Mouse (Mus musculus) left cerebral cortex, postnatal 14 days (tissue): ENCODE measurements at regions not wholly inside any gene's neighbourhood (a gene's known extent, or its start where the extent isn't known, plus 50 kb on each side); places are given as distances from the start of the nearest gene placed in this dataset.

Experiments
- DNase-seq, 2 experiments: peaks; one replicate each; pipeline ENCODE4 v3.0.0; 2021 to 2022; ENCODE audit warnings: low spot score in 2 of 2, mixed read lengths in 1 of 2
- intact Hi-C: fragments of 180-260 bp; cut with DNase I; formaldehyde crosslinking; loops from one replicate; pipeline ENCODE4 v1.15.1; 2025

DNA sequence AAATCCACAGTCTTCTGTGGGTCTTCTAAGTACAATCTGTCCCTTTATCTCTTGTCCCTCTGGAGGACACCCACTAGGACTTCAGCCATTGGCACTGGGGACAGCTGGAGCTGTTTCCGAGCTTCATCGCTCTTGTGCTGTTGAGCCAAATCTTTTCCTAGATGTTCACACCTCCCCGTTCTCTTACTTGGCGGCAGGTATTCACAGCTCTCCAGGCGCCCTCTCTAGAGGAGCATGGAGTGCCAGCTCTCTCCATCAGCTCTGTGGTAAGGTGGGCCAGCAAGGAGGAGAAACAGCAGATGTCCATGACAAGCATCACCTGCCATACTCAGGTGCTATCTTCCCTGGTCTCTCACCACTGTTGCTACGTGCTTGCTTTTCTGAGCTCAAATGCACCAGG lies 360.3 kb upstream of the Myt1l start:
- intact Hi-C loops = loop anchor here (10.0 kb wide), 1 partner anchor 393 kb away; no protein-coding TSS in a partner anchor
- peak in 1 of 2 experiments; percentile 29 for DNase-seq

GRCm38 (mm10) chr12:29175698-29176440 lies 352.3 kb upstream of the Myt1l start:
- no peak for DNase-seq
- intact Hi-C loops = no loop called here

DNA sequence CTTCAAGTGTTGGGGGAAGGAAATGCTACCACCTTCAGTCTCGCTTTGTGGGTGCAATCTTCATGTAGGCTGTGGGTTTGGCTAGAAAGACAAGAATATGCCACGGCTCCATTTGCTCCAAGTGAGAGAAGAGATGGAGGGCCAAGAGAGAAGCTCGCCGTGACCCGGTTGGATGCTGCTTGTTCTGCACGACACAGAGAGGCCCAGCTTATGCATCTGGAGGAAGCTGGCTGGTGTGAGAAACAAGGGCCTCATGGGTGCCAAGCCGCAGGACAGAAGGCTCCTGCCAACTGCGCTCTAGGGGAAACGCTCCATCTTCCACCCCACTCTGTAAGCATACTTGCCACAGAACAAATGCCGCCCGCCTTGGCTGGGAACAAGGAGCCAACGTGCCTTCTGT lies 351.0 kb upstream of the Myt1l start:
- intact Hi-C loops = no loop called here
- peak in 1 of 2 experiments; percentile 41 for DNase-seq

DNA sequence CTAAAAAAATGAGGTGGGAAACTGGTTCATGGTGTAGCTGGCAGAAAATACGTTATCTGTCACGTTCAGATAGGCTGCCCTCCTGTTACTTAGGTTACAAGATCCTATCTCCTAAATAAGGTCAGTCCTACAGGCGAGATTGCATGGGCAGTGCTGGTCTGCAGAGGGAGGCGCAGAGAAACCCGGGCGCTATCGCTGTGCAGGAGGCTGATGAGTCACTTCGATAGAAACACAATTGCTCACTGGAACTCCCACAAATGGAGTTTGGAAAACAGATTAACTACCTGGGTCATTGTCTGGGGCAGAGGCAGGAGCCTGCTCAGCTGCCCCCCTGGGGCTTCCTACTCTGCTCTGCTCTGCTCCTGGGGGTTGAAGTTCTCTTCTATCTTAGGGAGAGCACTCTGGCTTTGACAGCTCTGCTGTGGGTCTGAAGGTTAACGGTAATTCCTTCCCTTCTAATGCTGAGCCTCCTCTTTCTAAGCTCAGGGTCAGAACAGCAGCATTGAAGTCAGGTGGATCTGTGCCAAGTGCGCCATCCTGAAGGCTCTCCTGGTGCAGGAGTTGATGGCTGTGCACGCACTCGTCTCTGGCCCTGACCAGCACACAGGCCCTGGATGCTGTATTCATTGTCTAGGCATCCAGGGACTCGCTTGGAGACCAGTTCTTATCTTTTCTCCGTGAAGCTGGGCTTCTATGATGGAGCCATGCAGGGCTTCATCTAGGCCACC lies 349.9 kb upstream of the Myt1l start:
- intact Hi-C loops = no loop called here
- DNase-seq = no peak

- no peak for DNase-seq
- intact Hi-C loops = no loop called here
Observed at GRCm38 (mm10) chr12:29179405-29179804, 348.8 kb upstream of the Myt1l start.

GRCm38 (mm10) chr12:29180576-29180975 lies 347.6 kb upstream of the Myt1l start:
- intact Hi-C loops = no loop called here
- no peak for DNase-seq

DNA sequence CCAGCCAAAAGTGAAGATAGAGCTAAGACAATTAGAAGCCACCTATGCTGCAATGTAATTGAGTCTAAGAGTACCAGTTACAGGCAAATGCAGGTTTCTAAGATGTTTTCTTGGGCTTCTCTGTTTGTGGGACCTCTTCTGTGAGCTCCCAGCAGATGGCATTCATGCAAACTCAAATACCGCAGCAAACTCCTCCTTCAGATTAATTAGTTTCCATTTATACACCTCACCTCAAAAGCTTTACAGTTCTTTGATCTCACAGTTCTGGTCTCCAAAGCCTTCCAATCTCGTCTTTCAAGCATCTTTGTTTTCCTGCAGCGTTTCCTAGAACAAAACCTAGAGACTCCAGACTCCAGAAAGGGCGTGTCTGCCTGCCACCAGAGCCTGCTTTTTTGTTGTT lies 340.6 kb upstream of the Myt1l start:
- intact Hi-C loops = no loop called here
- no peak for DNase-seq

GRCm38 (mm10) chr12:29192391-29192790 lies 335.8 kb upstream of the Myt1l start:
- intact Hi-C loops = no loop called here
- no peak for DNase-seq

GRCm38 (mm10) chr12:29211946-29212345 lies 316.2 kb upstream of the Myt1l start:
- intact Hi-C loops = no loop called here
- DNase-seq = no peak

DNA sequence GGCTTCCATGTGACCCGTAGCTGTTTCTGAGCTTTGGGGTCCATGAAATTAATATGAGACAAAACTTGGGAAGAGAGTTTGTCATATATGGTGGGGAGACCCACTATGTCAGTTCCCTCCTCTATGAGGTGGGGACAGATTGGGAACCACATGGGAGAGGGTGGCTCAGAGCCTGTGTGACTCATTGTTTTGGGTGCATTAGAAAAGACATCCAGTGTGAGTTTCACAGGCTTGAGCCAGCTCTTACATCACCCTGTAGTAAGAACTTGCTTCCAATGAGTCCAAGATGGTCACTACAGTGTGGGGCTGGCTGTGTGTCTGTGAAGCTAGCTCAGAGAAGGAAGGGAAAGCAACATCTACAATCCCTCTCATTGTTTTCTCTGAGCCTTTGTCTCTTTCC lies 314.6 kb upstream of the Myt1l start:
- peak; percentile 19 to 23 for DNase-seq
- intact Hi-C loops = no loop called here

DNA sequence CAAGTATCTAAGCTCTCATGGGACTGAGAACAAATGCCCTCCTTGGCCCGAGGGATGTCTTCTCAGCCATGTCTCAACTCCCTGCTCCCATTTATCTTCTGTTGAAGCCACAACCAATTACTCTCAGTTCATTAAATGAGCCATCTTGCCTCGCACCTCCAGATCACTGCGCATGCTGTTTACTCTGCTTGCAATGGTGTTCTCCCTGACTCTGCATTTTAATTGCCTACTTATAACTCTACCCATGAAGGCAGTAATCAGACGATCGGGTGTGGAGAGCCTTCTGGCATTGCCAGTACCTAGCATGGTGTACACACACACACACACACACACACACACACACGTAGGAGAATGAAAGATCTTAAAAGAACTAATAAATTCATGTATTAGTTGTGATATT lies 306.1 kb upstream of the Myt1l start:
- DNase-seq = no peak
- intact Hi-C loops = no loop called here

- intact Hi-C loops = no loop called here
- peak in 1 of 2 experiments; percentile 26 for DNase-seq
Observed at GRCm38 (mm10) chr12:29226001-29226400, 302.2 kb upstream of the Myt1l start.

DNA sequence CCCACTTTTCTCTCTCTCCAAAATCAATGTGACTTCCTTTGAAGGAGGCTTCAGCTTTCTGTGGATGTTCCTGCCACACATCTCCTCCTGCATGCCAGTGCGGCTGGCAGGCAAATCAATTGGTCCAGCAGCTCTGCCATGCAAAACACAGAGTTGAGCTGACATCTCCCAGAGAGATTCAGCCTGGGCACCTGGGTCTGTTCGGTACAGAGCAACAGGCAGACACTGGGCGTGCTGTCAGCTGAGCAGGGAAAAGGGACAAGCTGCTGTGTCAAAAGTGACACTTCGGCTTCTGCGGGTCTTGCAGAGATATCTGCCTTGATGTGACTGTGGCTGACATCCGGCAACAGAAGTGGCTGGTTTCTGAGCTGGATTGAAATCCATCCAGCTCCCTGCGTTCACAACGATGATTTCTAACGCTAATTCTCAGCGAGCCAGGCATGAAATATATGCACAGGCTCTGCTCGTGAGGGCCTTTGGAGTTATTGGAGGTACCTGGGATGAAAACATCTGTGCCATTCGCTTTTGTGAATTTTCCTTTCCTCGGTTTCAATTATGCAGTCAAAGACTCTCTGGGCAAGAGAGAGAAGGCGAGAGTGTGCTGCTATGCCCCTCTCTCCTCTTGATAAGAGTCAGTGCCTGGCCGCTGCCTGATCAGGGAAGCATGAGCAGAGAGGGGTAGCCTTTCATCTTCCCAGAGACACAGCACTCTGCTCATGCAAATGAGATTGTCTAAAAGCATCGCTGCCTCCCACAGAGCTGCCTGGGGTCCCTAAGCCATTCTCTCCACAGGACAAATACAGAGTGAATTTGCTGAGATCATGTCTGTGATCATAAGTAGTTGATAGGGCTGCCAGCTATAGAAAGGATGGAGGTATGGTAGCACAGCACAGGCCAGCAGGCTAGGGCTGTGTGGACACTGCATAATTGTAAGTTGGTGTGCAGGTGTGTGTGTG lies 295.4 kb upstream of the Myt1l start:
- peak; percentile 20 to 38 for DNase-seq
- intact Hi-C loops = no loop called here

- intact Hi-C loops = no loop called here
- DNase-seq = no peak
Observed at GRCm38 (mm10) chr12:29236496-29236895, 291.7 kb upstream of the Myt1l start.

GRCm38 (mm10) chr12:29237516-29237915 lies 290.7 kb upstream of the Myt1l start:
- DNase-seq = no peak
- intact Hi-C loops = no loop called here

DNA sequence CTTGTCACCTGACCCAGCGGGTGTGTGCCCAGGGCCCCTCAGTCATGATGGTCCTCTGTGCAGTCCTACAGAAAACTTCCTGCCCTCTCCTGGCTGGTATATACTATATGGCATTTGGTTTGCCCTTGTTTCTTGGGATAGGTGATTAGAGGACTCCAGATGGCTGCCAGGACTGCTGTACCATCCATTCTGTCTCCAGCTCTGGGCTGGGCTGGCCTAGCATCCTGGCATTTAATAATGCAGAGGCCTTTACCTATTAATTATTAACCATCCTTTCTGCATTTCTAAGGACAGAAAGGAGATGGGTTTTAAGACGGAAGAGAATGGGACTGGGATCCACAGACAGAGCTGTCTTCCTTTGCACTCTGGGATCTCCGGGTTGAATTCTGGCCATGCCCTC lies 288.7 kb upstream of the Myt1l start:
- DNase-seq = no peak
- intact Hi-C loops = no loop called here

- peak; percentile 66 to 86 for DNase-seq
- intact Hi-C loops = no loop called here
Observed at GRCm38 (mm10) chr12:29239975-29240374, 288.2 kb upstream of the Myt1l start.

- no peak for DNase-seq
- intact Hi-C loops = no loop called here
Observed at GRCm38 (mm10) chr12:29243087-29243486, 285.1 kb upstream of the Myt1l start.

GRCm38 (mm10) chr12:29246041-29246440 lies 282.1 kb upstream of the Myt1l start:
- intact Hi-C loops = no loop called here
- no peak for DNase-seq

DNA sequence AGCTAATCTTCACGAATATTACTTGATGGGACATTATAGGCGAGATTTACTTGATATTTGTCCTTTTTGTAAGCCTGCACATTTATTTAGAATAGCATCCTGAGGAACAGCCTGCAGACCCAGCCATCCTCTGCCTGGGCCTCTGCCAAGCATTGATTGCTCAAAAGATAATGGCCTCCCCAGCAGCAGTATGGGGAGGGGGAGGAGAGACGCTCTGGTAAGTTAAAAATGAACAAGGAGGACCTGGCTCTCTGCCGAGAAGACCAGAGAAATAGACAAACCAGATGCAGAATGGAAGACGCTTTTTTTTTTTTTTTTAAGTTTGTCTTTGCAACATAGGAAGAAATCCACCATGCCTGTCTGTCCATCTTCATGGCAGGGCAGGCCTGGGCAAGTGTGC lies 280.8 kb upstream of the Myt1l start:
- intact Hi-C loops = no loop called here
- DNase-seq = peak; percentile 75
